Mouse (Mus musculus): ENCODE measurements at regions not wholly inside any gene's neighbourhood (a gene's known extent, or its start where the extent isn't known, plus 50 kb on each side); places are given as distances from the start of the nearest gene placed in this dataset.

- TF ChIP-seq EP300 (optimal IDR thresholded peaks at IDR 0.05) = no peak
- TF ChIP-seq CTCF (IDR thresholded peaks at IDR 0.05; ENCODE audit: low read depth) = no peak
Measured at GRCm38 (mm10) chr3:99663783-99664182, 221.4 kb upstream of the Spag17 start.
